19 mouse cellular contexts compared by ENCODE assay signal in genomic region chr8:124291693-124292092, GRCm38 (mm10).
A peak's percentile ranks its signal among the peaks of the same experiment; 100 is the strongest.
DNase-seq lines count a peak whose midpoint lies in the region; ATAC-seq and TF ChIP-seq lines count a peak whose summit lies in the region.
"Had no signal": no experiment of that assay in that cellular context is flagged by ENCODE, and none has a peak within 500 bp of the region (broad histone marks: within the 10 kb centered on the region; RNA-seq: fewer than 3 reads in every experiment).

No protein-coding gene starts in this region.

- H3K4me2 ChIP-seq in intestine, embryonic 16.5 days (ENCODE audit: low read depth, low read length) = no peak overlapping the region
- H3K4me2 ChIP-seq in intestine, embryonic 15.5 days (replicated peaks) = no peak overlapping the region
- no peak overlapping the region for H3K4me2 ChIP-seq in liver, embryonic 11.5 days
- H3K4me2 ChIP-seq in intestine, postnatal 0 days (replicated peaks; ENCODE audit: low read depth) = no peak overlapping the region
- H3K4me2 ChIP-seq: heart, embryonic 11.5 days; heart, embryonic 15.5 days; hindbrain, embryonic 14.5 days had no signal

- H3K9ac ChIP-seq in intestine, embryonic 16.5 days (ENCODE audit: low read depth, low read length) = no peak overlapping the region
- no peak overlapping the region for H3K9ac ChIP-seq in intestine, embryonic 15.5 days
- no peak overlapping the region for H3K9ac ChIP-seq in liver, adult 2 months (ENCODE audit: low read depth, low read length)
- no peak overlapping the region for H3K9ac ChIP-seq in liver, embryonic 11.5 days (ENCODE audit: low read depth, low read length)
- no peak overlapping the region for H3K9ac ChIP-seq in intestine, postnatal 0 days (ENCODE audit: low read depth, low read length)
- H3K9ac ChIP-seq: heart, embryonic 15.5 days; hindbrain, embryonic 14.5 days had no signal

- H3K79me2 ChIP-seq in liver, adult 2 months (ENCODE audit: control insufficient read depth, insufficient read depth, low read length) = peaks cover 19% of the 10 kb centered on the region; the same call in 1 of the 2 replicates

- intact Hi-C loops in gastrocnemius, postnatal 14 days (cut with DNase I; ENCODE audit: low total_unique reads) = no loop called here

- no peak overlapping the region for H3K27ac ChIP-seq in intestine, embryonic 16.5 days (ENCODE audit: low read length)
- H3K27ac ChIP-seq in intestine, embryonic 15.5 days = no peak overlapping the region
- H3K27ac ChIP-seq in liver, adult 2 months (replicated peaks; ENCODE audit: insufficient read depth, low read depth, low read length) = no peak overlapping the region
- no peak overlapping the region for H3K27ac ChIP-seq in liver, embryonic 11.5 days (ENCODE audit: low read depth, low read length)
- 0 out of 2 replicates have a peak overlapping the region, but pooled peaks have one; percentile 30 for H3K27ac ChIP-seq in embryonic facial prominence, embryonic 10.5 days (replicated peaks)
- no peak overlapping the region for H3K27ac ChIP-seq in intestine, postnatal 0 days (ENCODE audit: low read depth, low read length)
- H3K27ac ChIP-seq: heart, adult 2 months; heart, embryonic 15.5 days; hindbrain, embryonic 14.5 days had no signal

- no peaks in the 10 kb centered on the region for H3K27me3 ChIP-seq in intestine, embryonic 16.5 days (replicated peaks; ENCODE audit: control insufficient read depth, insufficient read depth, low read length)
- H3K27me3 ChIP-seq in intestine, embryonic 15.5 days (replicated peaks) = no peaks in the 10 kb centered on the region
- H3K27me3 ChIP-seq in liver, adult 2 months (ENCODE audit: control insufficient read depth, insufficient read depth, low read length) = no peaks in the 10 kb centered on the region
- no peaks in the 10 kb centered on the region for H3K27me3 ChIP-seq in liver, embryonic 11.5 days (replicated peaks; ENCODE audit: control insufficient read depth, insufficient read depth, low read length)
- no peaks in the 10 kb centered on the region for H3K27me3 ChIP-seq in embryonic facial prominence, embryonic 10.5 days (replicated peaks; ENCODE audit: low read depth, poor library complexity, severe bottlenecking)
- no peaks in the 10 kb centered on the region for H3K27me3 ChIP-seq in intestine, postnatal 0 days (replicated peaks; ENCODE audit: control insufficient read depth, insufficient read depth, low read length)
- H3K27me3 ChIP-seq: CH12.LX; heart, embryonic 15.5 days; Patski had no signal

- no peak for TF ChIP-seq POLR2A in liver, adult 2 months (IDR thresholded peaks at IDR 0.05; ENCODE audit: extremely low read depth, insufficient read depth, low read length)

- no peak overlapping the region for H3K4me3 ChIP-seq in intestine, embryonic 16.5 days (ENCODE audit: low read length)
- no peak overlapping the region for H3K4me3 ChIP-seq in intestine, embryonic 15.5 days (replicated peaks)
- no peak overlapping the region for H3K4me3 ChIP-seq in liver, adult 2 months (ENCODE audit: insufficient read depth, low read depth, low read length)
- H3K4me3 ChIP-seq in liver, embryonic 11.5 days (ENCODE audit: low read depth, low read length) = no peak overlapping the region
- no peak overlapping the region for H3K4me3 ChIP-seq in embryonic facial prominence, embryonic 10.5 days
- no peak overlapping the region for H3K4me3 ChIP-seq in intestine, postnatal 0 days (ENCODE audit: low read depth, low read length)
- H3K4me3 ChIP-seq: erythroblast, embryonic 14.5 days; heart, adult 2 months; heart, embryonic 15.5 days had no signal

- H3K4me1 ChIP-seq in intestine, embryonic 16.5 days (ENCODE audit: control insufficient read depth, insufficient read depth, low read length) = peaks cover 5% of the 10 kb centered on the region
- H3K4me1 ChIP-seq in intestine, embryonic 15.5 days (replicated peaks) = peaks cover 19% of the 10 kb centered on the region
- H3K4me1 ChIP-seq in liver, adult 2 months (ENCODE audit: control insufficient read depth, insufficient read depth, low read length) = peaks cover 10% of the 10 kb centered on the region
- H3K4me1 ChIP-seq in liver, embryonic 11.5 days (replicated peaks; ENCODE audit: control insufficient read depth, insufficient read depth, low read length) = peaks cover 33% of the 10 kb centered on the region
- peaks cover 42% of the 10 kb centered on the region for H3K4me1 ChIP-seq in embryonic facial prominence, embryonic 10.5 days
- H3K4me1 ChIP-seq in intestine, postnatal 0 days (replicated peaks; ENCODE audit: control insufficient read depth, insufficient read depth, low read length) = no peaks in the 10 kb centered on the region

- no peaks in the 10 kb centered on the region for H3K9me3 ChIP-seq in intestine, embryonic 16.5 days (ENCODE audit: control insufficient read depth, low read length)
- H3K9me3 ChIP-seq in intestine, embryonic 15.5 days = no peaks in the 10 kb centered on the region
- no peaks in the 10 kb centered on the region for H3K9me3 ChIP-seq in liver, embryonic 11.5 days (ENCODE audit: control insufficient read depth, low read length)
- H3K9me3 ChIP-seq in embryonic facial prominence, embryonic 10.5 days = no peaks in the 10 kb centered on the region
- no peaks in the 10 kb centered on the region for H3K9me3 ChIP-seq in intestine, postnatal 0 days (ENCODE audit: control insufficient read depth)
- H3K9me3 ChIP-seq: heart, embryonic 15.5 days had no signal

- ATAC-seq in intestine, embryonic 16.5 days = 0 out of 2 replicates have a peak, but pooled peaks have one; percentile 14
- ATAC-seq in intestine, embryonic 15.5 days = no peak
- ATAC-seq in liver, embryonic 11.5 days (replicated peaks; ENCODE audit: low FRiP score) = no peak
- ATAC-seq in intestine, postnatal 0 days = peak; percentile 24; the same call in 1 of the 2 replicates
- ATAC-seq: forebrain, embryonic 16.5 days had no signal

- H3K36me3 ChIP-seq in intestine, embryonic 16.5 days (ENCODE audit: control insufficient read depth, insufficient read depth, low read length) = no peaks in the 10 kb centered on the region
- no peaks in the 10 kb centered on the region for H3K36me3 ChIP-seq in intestine, embryonic 15.5 days
- H3K36me3 ChIP-seq in liver, adult 2 months (ENCODE audit: control insufficient read depth, insufficient read depth, low read length) = no peaks in the 10 kb centered on the region
- no peaks in the 10 kb centered on the region for H3K36me3 ChIP-seq in liver, embryonic 11.5 days (ENCODE audit: control insufficient read depth, insufficient read depth, low read length)
- peaks cover 18% of the 10 kb centered on the region for H3K36me3 ChIP-seq in embryonic facial prominence, embryonic 10.5 days (replicated peaks)
- H3K36me3 ChIP-seq in intestine, postnatal 0 days (ENCODE audit: control insufficient read depth, insufficient read depth) = no peaks in the 10 kb centered on the region
- H3K36me3 ChIP-seq: heart, embryonic 15.5 days had no signal

- no peak for TF ChIP-seq CTCF in liver, adult 2 months (IDR thresholded peaks at IDR 0.05; ENCODE audit: low read depth, low read length)
- no peak for TF ChIP-seq CTCF in intestine, postnatal 0 days (IDR thresholded peaks at IDR 0.05; ENCODE audit: low read depth)

- 80% methylated on average over 5 of the region's 5 CpGs for WGBS in intestine, embryonic 16.5 days
- WGBS in intestine, embryonic 15.5 days = 87% methylated on average over 5 of the region's 5 CpGs
- WGBS in liver, adult 2 months = 63% methylated on average over 5 of the region's 5 CpGs
- whole genome bisulfite sequencing in liver, embryonic 11.5 days = 87% methylated on average over 5 of the region's 5 CpGs
- WGBS in embryonic facial prominence, embryonic 10.5 days = 94% methylated on average over 5 of the region's 5 CpGs
- WGBS in intestine, postnatal 0 days = 70% methylated on average over 5 of the region's 5 CpGs

- peak; percentile 67 for DNase-seq in liver, adult 2 months (ENCODE audit: extremely low read depth, low read depth, low spot score)
- DNase-seq in liver, embryonic 11.5 days (ENCODE audit: low spot score) = no peak
- DNase-seq in embryonic facial prominence, embryonic 10.5 days (ENCODE audit: low spot score) = no peak
- DNase-seq in gastrocnemius, postnatal 14 days = no peak
- DNase-seq in lung, adult 18-20 months = no peak
- DNase-seq: cerebellum, adult 11-12 months; gastrocnemius, postnatal 10 days; heart, adult 2 months; heart, postnatal 14 days had no signal

Comparison
In these comparisons a context has a peak if more than half of its experiments do, and no peak if none do; other contexts are left out.
1. ATAC-seq: peak in intestine, embryonic 16.5 days (single experiment) and intestine, postnatal 0 days (single experiment); none in intestine, embryonic 15.5 days (single experiment) and liver, embryonic 11.5 days (single experiment).